Mouse (Mus musculus): ENCODE measurements around the gene Tm4sf5. TPM values are rescaled to one million over a fixed set of nuclear protein-coding genes. Genes with fewer than 3 reads are reported as not detected.
"Not testable (repeated sequence)": the region's sequence is repeated elsewhere in the genome, so short reads cannot be mapped to it uniquely, and the experiment has no call there.

Gene Tm4sf5
- polyA plus RNA-seq, 1 experiment from 2014 or later, result 253 TPM

DNA sequence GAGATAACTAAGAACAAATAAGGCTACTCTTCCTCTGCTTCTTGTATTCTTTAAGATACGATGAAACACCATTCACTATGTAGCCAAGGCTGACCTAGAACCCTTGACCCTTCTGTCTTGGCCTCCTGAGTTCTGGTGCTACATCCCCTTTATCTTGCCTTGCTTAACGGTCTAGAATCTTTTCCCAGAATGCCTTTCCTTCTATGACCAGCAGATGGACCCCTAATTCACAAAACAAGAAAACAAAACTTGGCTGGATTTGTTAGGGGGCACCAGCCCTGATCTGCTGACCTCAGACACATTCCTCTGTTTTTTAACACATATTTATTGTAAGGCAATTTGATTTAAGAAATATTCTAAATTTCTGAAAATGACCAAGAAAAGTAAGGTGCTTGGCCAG, 11.3 kb downstream of the Tm4sf5 start:
- ATAC-seq, result no peak
- H3K9ac ChIP-seq (ENCODE audit: low read depth, low read length), result no peak overlapping the region

DNA sequence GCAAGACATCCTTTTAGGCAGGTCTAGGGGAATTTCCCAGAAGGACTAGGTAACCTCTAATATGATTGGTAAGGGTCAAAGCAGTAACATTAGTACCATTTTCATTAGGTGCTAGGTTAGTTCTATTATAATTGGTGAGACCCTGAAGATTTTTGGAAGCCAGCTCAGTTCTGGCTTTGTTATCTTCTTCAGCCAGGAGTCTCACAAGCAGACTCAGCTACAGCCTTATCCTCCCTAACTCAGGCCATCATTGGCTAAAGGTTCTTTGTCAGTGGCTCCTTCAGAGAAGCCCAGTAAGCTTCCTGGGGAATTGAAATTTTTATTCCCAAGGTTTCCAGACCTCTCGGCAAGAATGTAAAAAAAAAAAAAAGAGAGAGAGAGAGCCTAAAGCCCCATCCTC, 13.4 kb downstream of the Tm4sf5 start:
- Histone ChIP-seq H3K27ac (ENCODE audit: low read length) (no peak overlapping the region), H3K36me3 (ENCODE audit: control insufficient read depth, insufficient read depth, low read length) (no peaks in the 10 kb centered on the region), H3K4me1 (ENCODE audit: control insufficient read depth, insufficient read depth, low read length) (peaks cover 17% of the 10 kb centered on the region; the same call in 1 of the 2 replicates), H3K27me3 (replicated peaks; ENCODE audit: control insufficient read depth, insufficient read depth, low read length) (no peaks in the 10 kb centered on the region), H3K4me3 (ENCODE audit: low read length) (no peak overlapping the region), H3K9ac (ENCODE audit: low read depth, low read length) (no peak overlapping the region), H3K9me3 (ENCODE audit: control insufficient read depth, low read length) (no peaks in the 10 kb centered on the region), H3K4me2 (ENCODE audit: low read depth, low read length) (no peak overlapping the region)
- ATAC-seq, result no peak
- 63% methylated on average over 1 of the region's 1 CpGs for WGBS

More for the DNA sequence above, 11.3 kb downstream of the Tm4sf5 start:
- no peak overlapping the region for H3K27ac ChIP-seq (ENCODE audit: low read length)
- WGBS, result 25% methylated on average over 2 of the region's 2 CpGs
- no peaks in the 10 kb centered on the region for H3K36me3 ChIP-seq (ENCODE audit: control insufficient read depth, insufficient read depth, low read length)
- no peaks in the 10 kb centered on the region for H3K27me3 ChIP-seq (replicated peaks; ENCODE audit: control insufficient read depth, insufficient read depth, low read length)
- H3K9me3 ChIP-seq (ENCODE audit: control insufficient read depth, low read length), result no peaks in the 10 kb centered on the region
- H3K4me2 ChIP-seq (ENCODE audit: low read depth, low read length), result no peak overlapping the region
- no peak overlapping the region for H3K4me3 ChIP-seq (ENCODE audit: low read length)
- peaks cover 17% of the 10 kb centered on the region; the same call in 1 of the 2 replicates for H3K4me1 ChIP-seq (ENCODE audit: control insufficient read depth, insufficient read depth, low read length)

DNA sequence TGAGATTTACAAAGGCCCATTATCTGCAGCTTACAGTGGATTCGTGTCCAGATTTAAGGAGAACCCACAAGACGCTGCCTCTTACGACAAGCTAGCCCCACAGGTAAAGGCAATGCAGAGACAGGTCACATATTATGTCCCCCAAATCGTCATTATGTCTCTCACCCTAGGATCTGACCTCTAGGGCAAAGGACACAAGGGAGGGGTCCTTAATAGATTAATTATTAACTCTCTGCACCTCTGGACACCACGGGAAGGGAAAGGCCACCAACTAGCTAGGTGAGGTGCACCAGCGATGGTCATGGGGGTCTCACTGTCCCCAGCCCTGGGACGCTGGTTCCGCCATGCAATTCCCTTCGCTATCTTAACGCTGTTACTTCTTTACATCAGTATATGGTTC, 13.9 kb downstream of the Tm4sf5 start, which contains the start of gene Gltpd2:
Gene Gltpd2 (plus strand): TSS at position 274 of the 400 bp plus-strand sequence.
- peak within 1 kb of the TSS; percentile 49 for H3K4me2 ChIP-seq (ENCODE audit: low read depth, low read length)
- ATAC-seq, result no peak
- H3K9ac ChIP-seq (ENCODE audit: low read depth, low read length), result peak within 1 kb of the TSS; percentile 74
- WGBS, result 70% methylated on average over 10 of the region's 10 CpGs
- H3K4me3 ChIP-seq (ENCODE audit: low read length), result peak within 1 kb of the TSS; percentile 43
- H3K4me1 ChIP-seq (ENCODE audit: control insufficient read depth, insufficient read depth, low read length), result peaks cover 17% of the 10 kb centered on the region; the same call in 1 of the 2 replicates
- H3K27ac ChIP-seq (ENCODE audit: low read length), result peak within 1 kb of the TSS; percentile 83
- H3K9me3 ChIP-seq (ENCODE audit: control insufficient read depth, low read length), result no peaks in the 10 kb centered on the region
- no peaks in the 10 kb centered on the region for H3K36me3 ChIP-seq (ENCODE audit: control insufficient read depth, insufficient read depth, low read length)
- no peaks in the 10 kb centered on the region for H3K27me3 ChIP-seq (replicated peaks; ENCODE audit: control insufficient read depth, insufficient read depth, low read length)

DNA sequence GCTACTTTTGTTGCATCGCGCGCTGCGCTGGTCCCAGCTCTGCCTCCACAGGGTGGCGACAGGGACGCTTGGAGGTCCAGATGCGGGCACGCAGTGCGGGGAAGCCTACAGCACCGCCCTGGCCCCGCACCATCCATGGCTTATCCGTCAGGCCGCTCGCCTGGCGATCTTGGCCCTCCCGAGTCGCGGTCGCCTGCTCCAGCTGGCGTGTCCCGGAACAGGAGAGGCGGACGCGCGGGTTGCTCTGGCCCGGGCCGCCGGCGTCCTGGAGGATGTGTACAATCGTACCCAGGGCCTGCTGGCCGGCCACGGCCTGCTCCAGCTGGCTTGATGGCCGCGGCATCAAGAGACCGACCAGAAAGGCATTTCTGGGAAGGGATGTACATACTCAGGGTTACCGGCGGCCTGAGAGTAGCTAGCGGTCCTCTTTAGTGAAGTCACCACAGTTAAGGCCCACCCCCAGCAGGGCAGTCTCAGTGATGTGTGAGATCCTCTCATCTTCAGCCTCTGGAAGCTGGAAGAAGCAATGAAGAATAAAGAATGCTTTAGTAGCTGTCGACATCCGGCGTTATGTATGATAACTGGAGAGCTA, 15.2 kb downstream of the Tm4sf5 start:
- Histone ChIP-seq H3K27ac (ENCODE audit: low read length) (peak overlapping the region; percentile 83), H3K36me3 (ENCODE audit: control insufficient read depth, insufficient read depth, low read length) (no peaks in the 10 kb centered on the region), H3K9me3 (ENCODE audit: control insufficient read depth, low read length) (no peaks in the 10 kb centered on the region), H3K4me1 (ENCODE audit: control insufficient read depth, insufficient read depth, low read length) (peaks cover 17% of the 10 kb centered on the region; the same call in 1 of the 2 replicates), H3K4me3 (ENCODE audit: low read length) (peak overlapping the region; percentile 43), H3K27me3 (replicated peaks; ENCODE audit: control insufficient read depth, insufficient read depth, low read length) (no peaks in the 10 kb centered on the region), H3K4me2 (ENCODE audit: low read depth, low read length) (peak overlapping the region; percentile 49), H3K9ac (ENCODE audit: low read depth, low read length) (peak overlapping the region; percentile 74)
- ATAC-seq, result peak; percentile 38
- WGBS, result 11% methylated on average over 41 of the region's 41 CpGs

DNA sequence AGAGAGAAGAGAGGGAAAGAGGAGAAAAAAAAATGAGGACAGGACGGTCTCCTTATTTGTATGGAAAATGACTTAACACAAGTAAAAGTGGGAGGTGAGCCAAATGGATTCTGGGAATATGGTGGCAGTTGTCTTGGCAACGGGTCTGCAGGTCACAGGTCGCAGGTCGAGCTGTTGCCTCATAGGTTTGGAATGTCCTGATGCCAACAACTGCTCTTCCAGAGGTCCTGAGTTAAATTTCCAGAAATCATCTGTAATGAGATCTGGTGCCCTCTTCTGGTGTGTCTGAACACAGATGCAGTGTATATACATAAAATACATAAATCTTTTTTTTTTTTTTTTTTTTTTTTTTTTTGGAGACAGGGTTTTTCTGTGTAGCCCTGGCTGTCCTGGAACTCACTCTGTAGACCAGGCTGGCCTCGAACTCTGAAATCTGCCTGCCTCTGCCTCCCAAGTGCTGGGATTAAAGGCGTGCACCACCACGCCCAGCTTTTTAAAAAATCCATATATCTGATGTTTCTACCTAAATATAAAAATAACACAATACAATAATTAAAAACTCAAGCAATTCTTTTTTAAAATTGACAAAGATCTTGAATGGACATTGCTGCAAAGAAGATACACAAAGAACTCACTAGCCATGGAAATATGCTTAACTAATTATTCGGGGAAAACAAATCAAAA, 18.4 kb downstream of the Tm4sf5 start:
- not testable (repeated sequence) for H3K9ac ChIP-seq (ENCODE audit: low read depth, low read length); ATAC-seq; H3K36me3 ChIP-seq (ENCODE audit: control insufficient read depth, insufficient read depth, low read length); H3K27me3 ChIP-seq (replicated peaks; ENCODE audit: control insufficient read depth, insufficient read depth, low read length); H3K27ac ChIP-seq (ENCODE audit: low read length); H3K4me2 ChIP-seq (ENCODE audit: low read depth, low read length); H3K9me3 ChIP-seq (ENCODE audit: control insufficient read depth, low read length); H3K4me3 ChIP-seq (ENCODE audit: low read length)
- 85% methylated on average over 8 of the region's 8 CpGs for WGBS
- peaks cover 24% of the 10 kb centered on the region for H3K4me1 ChIP-seq (ENCODE audit: control insufficient read depth, insufficient read depth, low read length)

DNA sequence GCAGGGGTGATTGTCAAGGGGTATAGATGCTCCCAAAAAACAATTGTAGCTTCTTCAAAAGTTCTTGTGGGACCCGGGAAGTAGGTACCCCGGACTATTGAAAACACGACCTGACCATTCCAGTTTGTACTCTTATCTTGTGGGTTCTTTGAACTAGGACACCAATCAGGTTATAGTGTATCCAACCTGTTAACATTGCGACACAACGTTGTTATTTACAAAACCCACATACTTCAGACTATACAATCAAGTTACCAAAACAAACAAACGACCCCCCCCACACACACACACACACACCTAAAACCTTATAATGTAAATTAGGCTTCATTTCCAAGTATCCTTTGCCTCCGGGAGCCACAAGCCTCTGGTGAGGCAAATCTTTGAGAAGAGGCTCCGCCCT, 19.7 kb downstream of the Tm4sf5 start:
- WGBS, result 5% methylated on average over 8 of the region's 8 CpGs
- H3K4me1 ChIP-seq (ENCODE audit: control insufficient read depth, insufficient read depth, low read length), result peaks cover 16% of the 10 kb centered on the region
- H3K27me3 ChIP-seq (replicated peaks; ENCODE audit: control insufficient read depth, insufficient read depth, low read length), result no peaks in the 10 kb centered on the region
- peak overlapping the region; percentile 73 for H3K4me3 ChIP-seq (ENCODE audit: low read length)
- H3K9ac ChIP-seq (ENCODE audit: low read depth, low read length), result 0 out of 2 replicates have a peak overlapping the region, but pooled peaks have one; percentile 45
- peak; percentile 44 for ATAC-seq
- no peak overlapping the region for H3K27ac ChIP-seq (ENCODE audit: low read length)
- no peaks in the 10 kb centered on the region for H3K9me3 ChIP-seq (ENCODE audit: control insufficient read depth, low read length)
- peak overlapping the region; percentile 57 for H3K4me2 ChIP-seq (ENCODE audit: low read depth, low read length)
- H3K36me3 ChIP-seq (ENCODE audit: control insufficient read depth, insufficient read depth, low read length), result 0 out of 2 replicates have a peak, but pooled peaks cover 4% of the 10 kb centered on the region

DNA sequence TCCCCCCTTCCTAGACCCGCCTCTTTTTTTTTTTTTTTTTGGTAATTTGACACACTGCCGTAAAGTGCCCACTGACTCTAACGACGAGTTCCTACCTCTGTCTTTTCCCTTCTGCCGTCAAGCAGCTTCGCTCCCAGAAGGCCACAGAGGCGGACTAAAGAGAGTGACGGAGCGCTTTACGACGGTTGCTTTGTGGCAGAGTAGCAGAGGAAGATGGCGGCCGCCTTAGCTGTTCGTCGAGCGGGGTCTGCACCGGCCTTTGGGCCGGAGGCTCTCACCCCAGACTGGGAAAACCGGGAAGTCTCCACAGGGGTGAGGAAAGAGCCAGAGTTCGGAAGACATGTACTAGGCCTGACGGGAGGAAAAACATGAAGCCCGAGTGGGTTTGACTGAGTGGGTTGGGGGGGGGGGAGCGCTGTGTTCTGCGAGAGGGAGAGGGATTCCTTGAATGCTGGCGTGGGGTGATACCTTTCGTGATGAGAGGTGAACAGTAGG, 20.2 kb downstream of the Tm4sf5 start, which contains the start of gene Psmb6:
Gene Psmb6 (plus strand): TSS at position 184 of the 495 bp plus-strand sequence.
- Histone ChIP-seq H3K9me3 (ENCODE audit: control insufficient read depth, low read length) (no peaks in the 10 kb centered on the region), H3K4me1 (ENCODE audit: control insufficient read depth, insufficient read depth, low read length) (peaks cover 13% of the 10 kb centered on the region)

DNA sequence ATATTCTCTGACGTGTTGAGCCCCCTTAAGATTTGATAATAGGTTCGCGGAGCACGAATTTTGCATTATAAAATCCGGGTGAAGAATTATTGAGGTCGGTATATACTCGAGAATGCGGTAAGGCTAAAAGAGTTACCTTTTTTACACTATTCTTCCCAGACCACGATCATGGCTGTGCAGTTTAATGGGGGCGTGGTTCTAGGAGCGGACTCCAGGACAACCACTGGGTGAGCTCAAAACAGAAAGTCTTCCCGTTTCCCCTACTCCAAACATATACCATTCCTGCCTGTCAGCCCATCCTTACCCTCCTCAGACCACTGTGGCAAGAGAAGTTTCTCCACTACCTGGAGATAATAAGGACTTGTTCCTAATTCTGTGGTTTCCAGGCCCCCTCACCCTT, 20.7 kb downstream of the Tm4sf5 start:
- Histone ChIP-seq H3K9me3 (ENCODE audit: control insufficient read depth, low read length) (no peaks in the 10 kb centered on the region), H3K36me3 (ENCODE audit: control insufficient read depth, insufficient read depth, low read length) (0 out of 2 replicates have a peak, but pooled peaks cover 4% of the 10 kb centered on the region), H3K4me3 (ENCODE audit: low read length) (peak overlapping the region; percentile 73), H3K9ac (ENCODE audit: low read depth, low read length) (peak overlapping the region; percentile 82), H3K4me2 (ENCODE audit: low read depth, low read length) (peak overlapping the region; percentile 64), H3K27me3 (replicated peaks; ENCODE audit: control insufficient read depth, insufficient read depth, low read length) (no peaks in the 10 kb centered on the region), H3K27ac (ENCODE audit: low read length) (peak overlapping the region; percentile 19; the same call in 1 of the 2 replicates), H3K4me1 (ENCODE audit: control insufficient read depth, insufficient read depth, low read length) (peaks cover 8% of the 10 kb centered on the region)
- WGBS, result 2% methylated on average over 12 of the region's 12 CpGs
- peak; percentile 34 for ATAC-seq

More for the DNA sequence above, 20.2 kb downstream of the Tm4sf5 start, which contains the start of gene Psmb6:
- under 1% methylated on average over 25 of the region's 26 CpGs for WGBS
- H3K9ac ChIP-seq (ENCODE audit: low read depth, low read length), result peak within 1 kb of the TSS; percentile 82
- peak within 1 kb of the TSS; percentile 19; the same call in 1 of the 2 replicates for H3K27ac ChIP-seq (ENCODE audit: low read length)
- peak within 1 kb of the TSS; percentile 73 for H3K4me3 ChIP-seq (ENCODE audit: low read length)
- 0 out of 2 replicates have a peak, but pooled peaks cover 4% of the 10 kb centered on the region for H3K36me3 ChIP-seq (ENCODE audit: control insufficient read depth, insufficient read depth, low read length)
- peak; percentile 92 for ATAC-seq
- H3K27me3 ChIP-seq (replicated peaks; ENCODE audit: control insufficient read depth, insufficient read depth, low read length), result no peaks in the 10 kb centered on the region
- peak within 1 kb of the TSS; percentile 64 for H3K4me2 ChIP-seq (ENCODE audit: low read depth, low read length)

DNA sequence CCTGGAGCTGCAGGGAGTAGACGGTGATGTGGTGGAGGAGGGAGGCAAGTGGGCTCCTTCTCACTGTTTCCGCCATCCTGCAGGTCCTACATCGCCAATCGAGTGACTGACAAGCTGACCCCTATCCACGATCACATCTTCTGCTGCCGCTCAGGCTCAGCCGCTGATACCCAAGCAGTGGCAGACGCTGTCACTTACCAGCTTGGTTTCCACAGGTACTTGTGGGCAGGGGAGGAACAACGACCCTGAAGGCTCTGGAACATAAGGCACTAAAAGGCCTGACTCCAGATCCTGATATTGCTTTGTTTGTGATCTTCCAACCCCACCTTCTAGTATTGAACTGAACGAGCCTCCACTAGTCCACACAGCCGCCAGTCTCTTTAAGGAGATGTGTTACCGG, 21.2 kb downstream of the Tm4sf5 start:
- H3K36me3 ChIP-seq (ENCODE audit: control insufficient read depth, insufficient read depth, low read length), result 0 out of 2 replicates have a peak, but pooled peaks cover 4% of the 10 kb centered on the region
- H3K4me3 ChIP-seq (ENCODE audit: low read length), result peak overlapping the region; percentile 73
- H3K27ac ChIP-seq (ENCODE audit: low read length), result no peak overlapping the region
- no peak for ATAC-seq
- no peaks in the 10 kb centered on the region for H3K27me3 ChIP-seq (replicated peaks; ENCODE audit: control insufficient read depth, insufficient read depth, low read length)
- no peaks in the 10 kb centered on the region for H3K9me3 ChIP-seq (ENCODE audit: control insufficient read depth, low read length)
- H3K4me1 ChIP-seq (ENCODE audit: control insufficient read depth, insufficient read depth, low read length), result peaks cover 7% of the 10 kb centered on the region
- H3K9ac ChIP-seq (ENCODE audit: low read depth, low read length), result peak overlapping the region; percentile 82
- 85% methylated on average over 12 of the region's 12 CpGs for WGBS
- peak overlapping the region; percentile 64 for H3K4me2 ChIP-seq (ENCODE audit: low read depth, low read length)

All from intestine, embryonic 16.5 days (tissue).